Mouse (Mus musculus): ENCODE results near the gene Rai1.

DNA sequence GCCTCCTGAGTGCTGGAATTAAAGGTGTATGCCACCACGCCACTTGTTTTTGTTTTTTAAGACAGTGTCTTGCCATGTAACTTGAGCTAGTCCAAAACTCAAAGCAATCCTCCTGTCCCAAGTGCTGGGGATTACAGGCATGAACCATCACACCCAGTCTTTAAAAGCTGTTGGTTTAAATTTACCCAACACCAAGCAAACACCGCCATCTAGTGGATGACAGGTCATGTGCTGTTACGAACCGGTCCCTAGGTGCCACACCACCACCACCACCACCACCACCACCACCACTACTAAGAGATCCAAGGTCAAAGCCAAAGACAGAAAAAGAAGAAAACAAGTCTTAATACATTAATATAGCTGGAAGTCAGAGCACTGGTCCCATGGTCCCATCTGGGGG lies 28.0 kb upstream of the Rai1 start:
- TF ChIP-seq GATA1 (IDR thresholded peaks at IDR 0.05; ENCODE audit: low read length) (no peak), TAL1 (IDR thresholded peaks at IDR 0.05; ENCODE audit: low read length) (no peak)
